Mouse (Mus musculus) liver, postnatal 0 days (tissue): ENCODE results near the gene Hspb8. TPM values are rescaled to one million over a fixed set of nuclear protein-coding genes. Genes with fewer than 3 reads are reported as not detected.
A peak's percentile ranks its signal among the peaks of the same experiment; 100 is the strongest.

Source experiments
- ATAC-seq: fragments of 200-750 bp; cut with Nextera tagmentation; 2 replicates; pipeline ENCODE4 v1.8.0; 2017; ENCODE audit warnings: mild to moderate bottlenecking, moderate library complexity
- DNase-seq: peaks from one replicate; pipeline ENCODE4 v3.0.0-alpha.2; 2016
- H3K27ac ChIP-seq: fragments of 300-500 bp; sonication (generic); 2 replicates; pipeline ENCODE4 v1.5.1; 2014; ENCODE audit warnings: antibody characterized with exemption, moderate library complexity, mild to moderate bottlenecking, low read depth
- H3K27me3 ChIP-seq: fragments of 300-500 bp; sonication (generic); 2 replicates; pipeline ENCODE4 v1.6.1; 2014; ENCODE audit warnings: low read length, control low read depth, mixed read lengths; ENCODE audit not compliant: insufficient read depth
- H3K36me3 ChIP-seq: fragments of 300-500 bp; sonication (generic); replicated peaks from 2 replicates; pipeline ENCODE4 v1.6.1; 2014; ENCODE audit warnings: mild to moderate bottlenecking, control low read depth, low read length, moderate library complexity, mixed read lengths; ENCODE audit not compliant: insufficient read depth
- H3K4me1 ChIP-seq: fragments of 300-500 bp; sonication (generic); 2 replicates; pipeline ENCODE4 v1.6.1; 2014; ENCODE audit warnings: antibody characterized with exemption, mild to moderate bottlenecking, control low read depth; ENCODE audit not compliant: insufficient read depth
- H3K4me2 ChIP-seq: fragments of 300-500 bp; sonication (generic); 2 replicates; pipeline ENCODE4 v1.6.1; 2014; ENCODE audit warnings: low read depth, mild to moderate bottlenecking, low read length, moderate library complexity, mixed read lengths
- H3K4me3 ChIP-seq: fragments of 300-500 bp; sonication (generic); 2 replicates; pipeline ENCODE4 v1.5.1; 2014; ENCODE audit warnings: low read depth, low read length
- H3K9ac ChIP-seq: fragments of 300-500 bp; sonication (generic); replicated peaks from 2 replicates; pipeline ENCODE4 v1.6.1; 2014; ENCODE audit warnings: mild to moderate bottlenecking, moderate library complexity
- H3K9me3 ChIP-seq: fragments of 300-500 bp; sonication (generic); 2 replicates; pipeline ENCODE4 v1.6.1; 2016; ENCODE audit warnings: mild to moderate bottlenecking, control low read depth, low read length, mixed read lengths
- CTCF ChIP-seq: sonication (generic); IDR thresholded peaks from 2 replicates; pipeline ENCODE4 v1.5.1; 2016; ENCODE audit warnings: antibody characterized with exemption, low read depth
- EP300 ChIP-seq: IDR thresholded peaks from 2 replicates; pipeline ENCODE4 v1.6.1; 2016; ENCODE audit warnings: antibody characterized with exemption, low read depth, mild to moderate bottlenecking
- WGBS: fragments of 180-500 bp; shearing (Covaris S2); extraction: QIAGEN DNeasy Blood & Tissue Kit; methylation state at CpG from one replicate; pipeline ENCODE4 v1.1.7; 2014; ENCODE audit not compliant: insufficient replicate concordance; 5-methylcytosine and 5-hydroxymethylcytosine counted together
- polyA plus RNA-seq: library from polyadenylated mRNA; unstranded; fragments of >200 nt; fragmentation: Nextera tagmentation; extraction: Ambion mirVana; gene quantifications from 2 replicates; pipeline ENCODE4 v1.2.1, GENCODE M21; 2015

The Hspb8 gene
- polyA plus RNA-seq, 1 experiment from 2014 or later = 9.1 TPM

GRCm38 (mm10) chr5:116404063-116404462 lies 18.6 kb downstream of the Hspb8 start:
- TF ChIP-seq CTCF (no peak), EP300 (no peak)
- no peak overlapping the region for H3K4me3 ChIP-seq
- no peak overlapping the region for H3K4me2 ChIP-seq
- H3K27me3 ChIP-seq = no peaks in the 10 kb centered on the region
- H3K9me3 ChIP-seq = no peaks in the 10 kb centered on the region
- H3K36me3 ChIP-seq = no peaks in the 10 kb centered on the region; the same call in 1 of the 2 replicates
- peak; percentile 81 for ATAC-seq
- H3K9ac ChIP-seq = no peak overlapping the region
- peaks cover 12% of the 10 kb centered on the region for H3K4me1 ChIP-seq
- no peak overlapping the region for H3K27ac ChIP-seq
- no peak for DNase-seq
- 73% methylated on average over 2 of the region's 2 CpGs for WGBS

DNA sequence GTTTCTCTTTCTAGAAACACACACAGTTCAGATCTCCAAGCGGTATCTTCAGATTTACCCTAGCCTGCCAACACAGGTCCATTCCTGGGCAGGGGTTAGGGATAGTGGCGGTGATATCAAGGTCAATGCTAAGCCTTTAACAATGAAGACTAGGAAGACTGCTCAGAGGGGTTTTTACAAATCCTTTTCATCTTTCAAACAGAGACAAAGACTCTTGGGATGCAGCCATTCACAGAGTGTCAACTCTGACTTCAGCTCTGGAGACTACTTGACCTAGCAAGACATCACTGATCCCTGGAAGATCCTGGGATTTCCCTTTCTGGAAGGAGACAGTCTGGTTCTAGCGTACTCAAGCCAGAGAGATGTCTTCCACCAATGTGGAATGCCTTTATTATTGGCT lies 21.9 kb downstream of the Hspb8 start:
- no peak for ATAC-seq
- no peak overlapping the region for H3K9ac ChIP-seq
- no peak for TF ChIP-seq EP300
- TF ChIP-seq CTCF = no peak
- no peak for DNase-seq
- H3K9me3 ChIP-seq = no peaks in the 10 kb centered on the region
- WGBS = 88% methylated on average over 3 of the region's 3 CpGs
- no peak overlapping the region for H3K27ac ChIP-seq
- H3K36me3 ChIP-seq = no peaks in the 10 kb centered on the region
- H3K4me1 ChIP-seq = no peaks in the 10 kb centered on the region
- no peak overlapping the region for H3K4me2 ChIP-seq
- no peaks in the 10 kb centered on the region for H3K27me3 ChIP-seq
- H3K4me3 ChIP-seq = no peak overlapping the region

DNA sequence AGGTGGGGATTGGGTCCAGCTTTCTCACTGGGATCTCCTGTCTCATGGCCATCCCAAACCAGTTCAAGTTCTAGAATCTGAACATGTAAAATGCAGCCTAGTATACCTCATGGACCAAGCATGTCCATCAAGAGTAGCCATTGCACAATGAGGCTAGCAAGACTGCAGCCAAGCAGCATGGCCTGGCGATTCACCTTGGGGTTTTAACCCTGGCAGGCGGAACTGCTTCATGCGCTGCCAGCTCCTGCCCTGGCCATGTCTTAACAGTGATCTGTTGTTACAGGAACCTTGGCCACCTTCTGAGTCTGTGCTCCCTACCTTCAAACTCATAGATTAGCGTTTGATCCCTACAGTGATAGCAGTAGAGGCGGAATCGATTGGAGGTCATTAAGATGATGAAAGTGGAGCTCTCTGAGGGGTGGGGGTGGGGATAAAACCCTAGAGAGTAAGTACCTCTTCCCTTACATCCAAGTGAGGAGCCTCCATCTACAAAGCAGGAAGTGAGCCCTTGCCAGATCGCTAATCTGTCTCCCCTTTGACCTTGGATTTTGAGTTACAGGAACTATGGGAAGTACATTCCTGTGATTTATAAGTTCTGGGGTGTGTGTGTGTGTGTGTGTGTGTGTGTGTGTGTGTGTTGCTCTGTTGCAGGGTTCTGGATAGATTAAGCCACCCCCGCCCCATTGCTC lies 22.5 kb downstream of the Hspb8 start:
- WGBS = 67% methylated on average over 8 of the region's 8 CpGs
- TF ChIP-seq EP300 (no peak), CTCF (no peak)
- Histone ChIP-seq H3K27me3 (no peaks in the 10 kb centered on the region), H3K4me2 (no peak overlapping the region), H3K4me3 (no peak overlapping the region), H3K27ac (no peak overlapping the region), H3K9ac (no peak overlapping the region), H3K4me1 (no peaks in the 10 kb centered on the region), H3K36me3 (no peaks in the 10 kb centered on the region), H3K9me3 (no peaks in the 10 kb centered on the region)
- ATAC-seq (no peak), DNase-seq (no peak)

- DNase-seq (no peak), ATAC-seq (no peak)
- Histone ChIP-seq H3K9me3 (no peaks in the 10 kb centered on the region), H3K9ac (no peak overlapping the region), H3K27me3 (no peaks in the 10 kb centered on the region), H3K4me2 (no peak overlapping the region), H3K27ac (no peak overlapping the region), H3K4me3 (no peak overlapping the region), H3K4me1 (no peaks in the 10 kb centered on the region), H3K36me3 (no peaks in the 10 kb centered on the region)
- WGBS = 66% methylated on average over 5 of the region's 5 CpGs
- TF ChIP-seq EP300 = no peak
- TF ChIP-seq CTCF = no peak
Measured at GRCm38 (mm10) chr5:116396104-116396503, 26.6 kb downstream of the Hspb8 start.

DNA sequence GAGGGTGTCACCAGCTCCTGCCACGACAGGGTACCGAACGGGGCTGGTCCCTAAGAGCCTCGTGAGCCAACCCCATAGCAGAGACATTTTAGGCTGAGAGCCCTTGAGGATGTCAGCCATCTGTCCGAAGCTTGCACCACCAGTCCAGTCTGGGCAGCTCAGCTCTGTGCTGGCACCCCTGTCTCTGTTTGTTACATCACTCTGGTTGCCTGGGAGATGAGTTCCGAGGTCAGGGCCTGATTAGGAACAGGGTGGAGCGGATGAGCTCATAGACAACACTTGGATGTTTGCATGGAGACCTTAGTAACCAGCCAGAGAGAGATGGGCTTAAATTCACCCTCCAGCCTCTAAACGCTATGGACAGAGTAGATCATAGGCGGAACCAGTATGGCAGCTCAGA lies 30.1 kb downstream of the Hspb8 start:
- 67% methylated on average over 9 of the region's 9 CpGs for WGBS
- H3K9ac ChIP-seq = no peak overlapping the region
- H3K4me1 ChIP-seq = no peaks in the 10 kb centered on the region
- DNase-seq (peak; percentile 52), ATAC-seq (peak; percentile 88)
- no peak overlapping the region for H3K4me2 ChIP-seq
- H3K4me3 ChIP-seq = no peak overlapping the region
- no peaks in the 10 kb centered on the region for H3K9me3 ChIP-seq
- H3K36me3 ChIP-seq = no peaks in the 10 kb centered on the region
- TF ChIP-seq EP300 (no peak), CTCF (no peak)
- no peak overlapping the region for H3K27ac ChIP-seq
- no peaks in the 10 kb centered on the region for H3K27me3 ChIP-seq

DNA sequence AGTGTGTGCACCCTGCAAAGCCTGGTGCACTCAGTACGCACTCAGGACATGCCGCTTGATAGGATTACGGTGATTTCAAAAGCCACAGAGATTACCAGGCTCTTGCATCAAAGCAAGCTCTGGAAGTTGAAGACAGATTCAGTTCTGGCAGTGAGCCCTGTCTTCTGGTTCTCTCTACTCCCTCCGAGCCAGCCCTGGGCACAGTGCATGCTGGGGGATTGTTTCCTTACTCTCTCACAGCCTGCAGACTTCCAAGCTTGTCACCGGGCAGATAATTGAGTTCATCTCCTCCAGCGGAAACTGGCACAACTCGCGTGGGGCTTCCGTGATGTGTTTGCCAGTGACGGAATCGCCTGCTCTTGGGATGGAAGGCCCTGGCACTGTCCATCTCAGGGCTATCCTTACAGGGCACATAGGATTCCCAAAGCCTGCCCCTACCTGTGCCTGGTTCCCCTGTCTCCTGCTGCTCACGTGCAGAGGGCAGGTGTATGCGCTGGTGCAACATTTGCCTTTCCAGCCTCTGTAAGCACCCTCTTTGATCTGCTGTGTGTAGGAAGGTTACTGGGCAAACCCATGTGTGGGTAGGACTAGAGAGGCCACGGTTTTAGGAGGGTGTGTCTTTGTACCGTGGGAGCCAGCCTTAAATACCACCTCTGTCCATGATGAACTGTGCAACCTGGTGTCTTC lies 32.7 kb downstream of the Hspb8 start:
- 63% methylated on average over 15 of the region's 15 CpGs for WGBS
- Histone ChIP-seq H3K27ac (no peak overlapping the region), H3K9ac (no peak overlapping the region), H3K36me3 (no peaks in the 10 kb centered on the region), H3K27me3 (no peaks in the 10 kb centered on the region), H3K4me3 (no peak overlapping the region), H3K4me2 (no peak overlapping the region), H3K4me1 (no peaks in the 10 kb centered on the region), H3K9me3 (no peaks in the 10 kb centered on the region)
- no peak for TF ChIP-seq CTCF
- TF ChIP-seq EP300 = no peak
- ATAC-seq = peak; percentile 76
- DNase-seq = peak; percentile 35
